Mouse (Mus musculus) heart, embryonic 14.5 days (tissue): ENCODE data around the gene Wnt5a. TPM values are rescaled to one million over a fixed set of nuclear protein-coding genes. Genes with fewer than 3 reads are reported as not detected.

ENCODE experiments used
- ATAC-seq: fragments of 200-750 bp; cut with Nextera tagmentation; 2 replicates; pipeline ENCODE4 v1.8.0; 2017; ENCODE audit warnings: low read depth, moderate TSS enrichment; ENCODE audit not compliant: insufficient number of reproducible peaks, insufficient read depth, low FRiP score
- H3K27ac ChIP-seq, 2 experiments: fragments of 200-500 bp in 1 of 2; fragments of 300-500 bp in 1 of 2; sonication (generic) in 1 of 2; replicated peaks in 1 of 2; 2 replicates each; pipeline ENCODE4 v1.5.1; 2012 to 2014; ENCODE audit warnings: low read depth in 2 of 2, low read length in 2 of 2, control low read depth in 1 of 2, mild to moderate bottlenecking in 1 of 2, mixed read lengths in 1 of 2; ENCODE audit not compliant: control insufficient read depth in 1 of 2, insufficient read depth in 1 of 2
- H3K27me3 ChIP-seq: fragments of 300-500 bp; sonication (generic); 2 replicates; pipeline ENCODE4 v1.6.1; 2014; ENCODE audit warnings: mild to moderate bottlenecking, low read length, control low read depth; ENCODE audit not compliant: control insufficient read depth, insufficient read depth
- H3K36me3 ChIP-seq: fragments of 300-500 bp; sonication (generic); 2 replicates; pipeline ENCODE4 v1.6.1; 2014; ENCODE audit warnings: mild to moderate bottlenecking, control low read depth, low read length, mixed read lengths; ENCODE audit not compliant: control insufficient read depth, insufficient read depth
- H3K4me1 ChIP-seq, 2 experiments: fragments of 200-500 bp in 1 of 2; fragments of 300-500 bp in 1 of 2; sonication (generic) in 1 of 2; 2 replicates each; pipeline ENCODE4 v1.6.1; 2012 to 2014; ENCODE audit warnings: low read length in 2 of 2, control low read depth in 1 of 2, mixed read lengths in 1 of 2; ENCODE audit not compliant: control insufficient read depth in 2 of 2, insufficient read depth in 2 of 2
- H3K4me2 ChIP-seq: fragments of 300-500 bp; sonication (generic); 2 replicates; pipeline ENCODE4 v1.6.1; 2014; ENCODE audit warnings: mild to moderate bottlenecking, low read length
- H3K4me3 ChIP-seq, 2 experiments: fragments of 200-500 bp in 1 of 2; fragments of 300-500 bp in 1 of 2; sonication (generic) in 1 of 2; 2 replicates each; pipeline ENCODE4 v1.5.1; 2012 to 2014; ENCODE audit warnings: low read length in 2 of 2, mild to moderate bottlenecking in 2 of 2, control low read depth in 1 of 2, low read depth in 1 of 2, moderate library complexity in 1 of 2; ENCODE audit not compliant: control insufficient read depth in 1 of 2, insufficient read depth in 1 of 2
- H3K9ac ChIP-seq: fragments of 300-500 bp; sonication (generic); 2 replicates; pipeline ENCODE4 v1.6.1; 2014; ENCODE audit warnings: mild to moderate bottlenecking, low read length
- H3K9me3 ChIP-seq: fragments of 300-500 bp; sonication (generic); 2 replicates; pipeline ENCODE4 v1.6.1; 2016; ENCODE audit warnings: low read length, control low read depth; ENCODE audit not compliant: control insufficient read depth
- WGBS: fragments of 180-500 bp; shearing (Covaris S2); extraction: QIAGEN DNeasy Blood & Tissue Kit; methylation state at CpG from one replicate; pipeline ENCODE4 v1.1.7; 2014; 5-methylcytosine and 5-hydroxymethylcytosine counted together
- polyA plus RNA-seq: library from polyadenylated mRNA; unstranded; fragments of >200 nt; fragmentation: Nextera tagmentation; extraction: Ambion mirVana; gene quantifications from 2 replicates; pipeline ENCODE4 v1.2.1, GENCODE M21; 2014

The Wnt5a gene
- polyA plus RNA-seq, 1 experiment from 2014 or later, result 17.7 TPM

DNA sequence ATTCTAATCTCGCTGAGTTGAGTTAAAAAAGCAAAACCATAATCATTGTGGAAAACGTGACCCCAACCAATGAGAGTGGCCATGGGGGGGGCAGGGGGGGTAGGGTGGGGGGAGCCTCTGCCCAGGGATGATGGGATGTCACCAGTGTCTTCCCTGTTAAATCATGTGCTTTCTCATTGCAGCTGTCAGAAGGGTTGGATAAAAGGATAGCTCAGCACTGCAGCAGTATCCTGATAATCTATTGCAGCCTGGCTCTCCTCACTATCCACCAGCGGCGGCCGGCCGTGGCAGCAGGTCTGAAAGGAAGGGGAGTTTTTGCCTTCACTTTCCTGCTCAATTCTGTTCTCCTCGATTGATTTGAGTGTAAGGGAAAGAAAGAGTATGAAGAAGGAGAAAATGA lies 29.1 kb upstream of the Wnt5a start:
- H3K4me3 ChIP-seq, result no peak overlapping the region
- no peaks in the 10 kb centered on the region for H3K4me1 ChIP-seq
- WGBS, result 24% methylated on average over 7 of the region's 7 CpGs
- H3K9ac ChIP-seq, result no peak overlapping the region
- peak overlapping the region; percentile 18; the same call in 1 of the 2 replicates for H3K4me2 ChIP-seq
- H3K27me3 ChIP-seq, result no peaks in the 10 kb centered on the region
- H3K9me3 ChIP-seq, result no peaks in the 10 kb centered on the region
- H3K36me3 ChIP-seq, result no peaks in the 10 kb centered on the region
- no peak overlapping the region for H3K27ac ChIP-seq
- no peak for ATAC-seq

DNA sequence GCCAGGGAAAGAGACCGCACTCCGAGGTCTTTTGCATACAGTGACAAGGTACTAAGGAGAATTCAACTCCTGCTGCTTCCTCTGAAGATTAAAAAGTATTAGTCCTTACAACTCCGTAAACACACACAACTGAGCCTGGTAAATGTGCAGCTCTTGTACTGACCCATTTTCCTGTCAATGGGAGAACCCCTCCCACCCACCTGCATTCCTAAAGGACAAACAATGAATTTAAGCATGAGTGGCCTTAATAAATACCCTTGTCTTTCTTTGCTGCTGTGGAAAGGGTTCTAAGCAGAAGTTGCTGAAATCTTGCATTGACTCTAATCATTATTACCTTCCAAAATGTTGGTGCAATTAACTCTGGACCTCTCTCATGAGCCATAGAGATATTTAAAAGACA lies 27.8 kb upstream of the Wnt5a start:
- WGBS, result 53% methylated on average over 3 of the region's 3 CpGs
- ATAC-seq, result no peak
- Histone ChIP-seq H3K27me3 (no peaks in the 10 kb centered on the region), H3K4me1 (peaks cover 0 to 2% of the 10 kb centered on the region in 2 experiments; a peak in 1 of 4 replicates), H3K9me3 (no peaks in the 10 kb centered on the region), H3K4me2 (no peak overlapping the region), H3K27ac (no peak overlapping the region), H3K9ac (no peak overlapping the region), H3K4me3 (no peak overlapping the region), H3K36me3 (no peaks in the 10 kb centered on the region)

DNA sequence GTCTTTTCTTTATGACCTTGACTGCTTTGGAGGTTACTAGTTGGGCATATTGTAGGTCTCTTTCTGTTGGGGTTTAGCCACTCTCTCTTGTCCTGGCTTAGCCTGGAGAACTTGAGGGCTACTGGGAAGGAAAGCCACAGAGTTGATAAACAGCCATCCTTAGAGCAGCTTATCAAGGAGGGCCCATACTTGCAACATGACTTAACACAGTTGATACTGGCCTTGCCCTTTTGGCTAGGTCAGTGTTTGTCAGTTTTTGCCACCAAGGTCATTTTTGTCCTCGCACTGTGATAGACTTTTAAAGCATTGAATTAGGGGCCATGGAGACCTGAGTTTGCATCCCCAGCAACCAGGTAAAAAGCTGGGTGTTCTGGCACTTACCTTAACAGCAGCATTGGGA lies 23.7 kb upstream of the Wnt5a start:
- Histone ChIP-seq H3K27ac (no peak overlapping the region), H3K9ac (no peak overlapping the region), H3K27me3 (no peaks in the 10 kb centered on the region), H3K4me1 (peaks cover 0 to 2% of the 10 kb centered on the region in 2 experiments; a peak in 1 of 4 replicates), H3K36me3 (no peaks in the 10 kb centered on the region), H3K9me3 (no peaks in the 10 kb centered on the region), H3K4me2 (no peak overlapping the region), H3K4me3 (no peak overlapping the region)
- ATAC-seq, result no peak
- WGBS, result 66% methylated on average over 1 of the region's 1 CpGs

DNA sequence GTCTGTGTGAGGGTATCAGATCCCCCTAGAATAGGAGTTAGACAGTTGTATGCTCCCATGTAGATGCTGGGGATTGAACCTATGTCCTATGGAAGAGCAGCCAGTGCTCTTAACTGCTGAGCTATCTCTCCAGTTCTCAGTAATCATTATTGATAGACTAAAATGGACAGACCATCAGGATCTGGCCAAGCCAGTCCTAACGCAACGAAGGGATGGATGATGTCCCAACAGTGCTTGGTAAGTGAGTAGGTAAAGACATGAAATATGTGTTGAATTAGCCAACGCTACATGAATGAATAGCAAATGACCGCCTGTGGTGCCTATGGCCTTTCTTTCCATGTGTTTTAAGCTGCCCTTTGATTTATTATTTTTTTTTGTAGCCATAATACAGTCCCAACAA lies 10.7 kb upstream of the Wnt5a start:
- Histone ChIP-seq H3K9ac (no peak overlapping the region), H3K4me3 (no peak overlapping the region), H3K9me3 (no peaks in the 10 kb centered on the region), H3K36me3 (no peaks in the 10 kb centered on the region), H3K27ac (no peak overlapping the region), H3K4me2 (no peak overlapping the region), H3K4me1 (no peaks in the 10 kb centered on the region), H3K27me3 (no peaks in the 10 kb centered on the region)
- no peak for ATAC-seq
- 86% methylated on average over 4 of the region's 4 CpGs for WGBS

DNA sequence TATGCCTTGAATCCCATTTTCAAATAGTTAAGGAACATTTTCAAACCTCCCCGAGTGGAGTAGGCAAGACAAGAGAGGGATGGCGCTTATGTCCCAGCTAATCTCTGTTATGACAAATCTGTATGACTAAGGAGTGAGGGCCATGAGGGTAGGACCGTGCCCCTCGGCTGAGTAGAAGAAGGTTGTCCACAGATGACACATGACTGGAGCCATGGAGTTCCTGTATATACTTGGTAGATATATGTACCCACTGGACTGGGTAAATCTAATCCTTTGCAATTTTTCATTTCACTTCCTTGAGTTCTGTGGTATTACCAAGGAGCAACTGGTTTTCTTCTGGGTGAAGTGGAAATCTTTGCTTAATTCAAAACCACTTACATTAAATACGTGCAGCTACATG lies 10.3 kb upstream of the Wnt5a start:
- Histone ChIP-seq H3K27ac (no peak overlapping the region), H3K4me2 (no peak overlapping the region), H3K4me3 (no peak overlapping the region)

DNA sequence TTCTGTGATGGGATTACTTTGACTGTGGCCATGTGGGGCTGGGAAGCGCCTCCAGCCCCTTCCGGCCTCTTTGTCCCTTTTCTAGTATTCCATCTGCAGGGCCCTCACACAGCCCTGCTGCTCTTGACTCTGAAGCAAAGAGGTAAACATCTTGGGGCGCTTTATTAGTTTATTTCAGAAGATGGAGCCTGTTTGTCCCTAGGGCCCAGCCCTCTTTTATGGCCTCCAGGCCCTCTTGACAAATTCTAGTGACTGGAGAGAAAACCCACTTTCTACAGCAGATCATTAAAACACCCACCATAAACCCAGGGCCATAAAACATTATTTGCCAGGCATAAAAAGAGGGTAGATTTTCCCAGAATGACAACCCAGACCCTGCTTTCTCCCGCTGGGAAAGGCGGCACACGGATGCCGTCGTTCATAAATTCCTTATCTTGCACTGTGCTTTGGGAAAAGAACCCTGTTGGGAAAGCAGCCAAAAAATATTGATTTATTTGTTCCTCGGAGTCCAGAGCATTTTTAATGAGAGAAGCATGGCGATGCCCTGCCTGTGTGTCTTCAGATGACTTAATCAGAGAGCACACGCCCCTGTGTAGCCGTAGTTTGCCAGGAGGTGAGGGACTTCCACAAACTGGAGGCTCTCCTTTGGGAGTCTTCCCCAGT lies 3.2 kb upstream of the Wnt5a start:
- ATAC-seq, result no peak
- H3K4me2 ChIP-seq, result no peak overlapping the region

More for the DNA sequence above, 10.3 kb upstream of the Wnt5a start:
- H3K4me1 ChIP-seq, result no peaks in the 10 kb centered on the region
- no peaks in the 10 kb centered on the region for H3K27me3 ChIP-seq
- 88% methylated on average over 5 of the region's 5 CpGs for whole genome bisulfite sequencing
- no peak overlapping the region for H3K9ac ChIP-seq
- ATAC-seq, result no peak
- no peaks in the 10 kb centered on the region for H3K36me3 ChIP-seq
- no peaks in the 10 kb centered on the region for H3K9me3 ChIP-seq

DNA sequence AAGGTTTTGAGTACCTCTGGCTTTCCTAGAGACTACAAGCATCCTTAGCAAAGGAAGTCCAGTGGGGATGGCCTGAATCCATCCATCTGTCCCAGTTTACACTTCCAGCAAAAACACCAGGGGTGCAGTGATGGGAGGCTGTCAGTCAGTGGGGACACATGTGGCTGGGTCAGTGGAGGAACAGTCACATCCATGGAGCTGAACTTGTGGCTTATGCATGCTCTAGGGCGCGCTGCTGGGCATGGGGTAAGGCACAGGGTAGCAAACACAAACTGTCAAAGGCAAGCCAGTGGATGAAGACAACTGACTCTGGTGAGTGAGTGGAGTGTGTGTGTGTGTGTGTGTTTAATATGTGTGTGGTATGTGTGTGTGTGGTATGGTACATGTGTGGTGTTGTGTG lies 1.3 kb upstream of the Wnt5a start:
- ATAC-seq, result no peak
- no peak overlapping the region for H3K9ac ChIP-seq
- no peak overlapping the region for H3K4me3 ChIP-seq
- peaks cover 3 to 7% of the 10 kb centered on the region in 2 experiments; a peak in 2 of 4 replicates for H3K4me1 ChIP-seq
- no peaks in the 10 kb centered on the region for H3K36me3 ChIP-seq
- no peak overlapping the region for H3K4me2 ChIP-seq
- 89% methylated on average over 2 of the region's 2 CpGs for WGBS
- H3K27ac ChIP-seq, result no peak overlapping the region
- H3K27me3 ChIP-seq, result peaks cover 15% of the 10 kb centered on the region; the same call in 1 of the 2 replicates
- H3K9me3 ChIP-seq, result no peaks in the 10 kb centered on the region

More for the DNA sequence above, 3.2 kb upstream of the Wnt5a start:
- H3K9me3 ChIP-seq, result no peaks in the 10 kb centered on the region
- no peaks in the 10 kb centered on the region for H3K36me3 ChIP-seq
- WGBS, result 71% methylated on average over 12 of the region's 12 CpGs
- H3K27ac ChIP-seq, result no peak overlapping the region
- H3K9ac ChIP-seq, result no peak overlapping the region
- H3K27me3 ChIP-seq, result peaks cover 8% of the 10 kb centered on the region; the same call in 1 of the 2 replicates
- H3K4me1 ChIP-seq, result peaks cover 0 to 2% of the 10 kb centered on the region in 2 experiments; a peak in 1 of 4 replicates
- no peak overlapping the region for H3K4me3 ChIP-seq
